Mouse (Mus musculus) lung, adult 10 weeks (tissue): ENCODE measurements around the gene Tsga8. TPM values are rescaled to one million over a fixed set of nuclear protein-coding genes. Genes with fewer than 3 reads are reported as not detected.

Source experiments
- polyA plus RNA-seq: library from polyadenylated mRNA; stranded (reverse); fragments of 350-450 nt; fragmentation: Illumina TruSeq; extraction: RNeasy Lipid Tissue Mini Kit (QIAGEN cat#74804); gene quantifications from one replicate; pipeline ENCODE4 v1.2.3, GENCODE M21; 2014; ENCODE audit warnings: low read depth, low replicate concordance; ENCODE audit not compliant: insufficient read depth

Tsga8 gene
- not detected for polyA plus RNA-seq

GRCm38 (mm10) chrX:83487598-83487997 lies at the start of gene Tsga8:
Gene Tsga8 (minus strand): TSS chrX:83487924.

